Mouse (Mus musculus): Measurements from ENCODE around the gene Entpd6. TPM values are rescaled to one million over a fixed set of nuclear protein-coding genes. Genes with fewer than 3 reads are reported as not detected.
A peak's percentile ranks its signal among the peaks of the same experiment; 100 is the strongest.

The Entpd6 gene
- total RNA-seq (2021), result 10 to 100 TPM; 75.9 to 77.1 TPM
- long read RNA-seq, experiment 1, transcript Entpd6-201 (14 exons, 2,540 nt), result major isoform, 75 of 119 reads
- long read RNA-seq, experiment 1, partial matches to known transcripts, result 15 of 119 reads
- long read RNA-seq, experiment 1, other reads (novel, unspliced or antisense), result 29 of 119 reads
- long read RNA-seq, experiment 2, transcript Entpd6-201 (14 exons, 2,540 nt), result major isoform, 76 of 121 reads
- long read RNA-seq, experiment 2, partial matches to known transcripts, result 6 of 121 reads
- long read RNA-seq, experiment 2, other reads (novel, unspliced or antisense), result 37 of 121 reads

DNA sequence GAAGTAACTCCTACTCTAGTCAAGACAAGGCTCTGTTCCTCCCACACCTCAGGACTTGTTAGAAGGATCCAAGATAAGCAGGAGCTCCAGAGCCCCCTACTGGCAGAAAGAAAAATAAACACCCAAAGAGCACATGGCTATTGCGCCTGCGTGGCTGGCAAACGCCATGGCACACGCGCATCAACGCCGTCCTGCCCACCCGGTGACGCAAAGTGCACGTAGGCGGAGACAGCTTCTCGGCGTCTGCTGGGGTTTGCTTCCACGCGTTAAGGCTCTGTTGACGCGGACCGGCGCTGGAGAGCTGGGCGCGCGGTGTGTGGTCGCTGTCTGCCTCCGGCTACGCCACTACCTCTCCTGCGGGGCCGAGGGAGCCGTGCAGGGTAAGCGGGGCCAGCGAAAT, at the start of gene Entpd6:
Entpd6 (plus strand) TSS at position 189 of the 400 bp plus-strand sequence.
- peak; percentile 96 to 99 for DNase-seq (ENCODE audit: low spot score in 2 of 2)

DNA sequence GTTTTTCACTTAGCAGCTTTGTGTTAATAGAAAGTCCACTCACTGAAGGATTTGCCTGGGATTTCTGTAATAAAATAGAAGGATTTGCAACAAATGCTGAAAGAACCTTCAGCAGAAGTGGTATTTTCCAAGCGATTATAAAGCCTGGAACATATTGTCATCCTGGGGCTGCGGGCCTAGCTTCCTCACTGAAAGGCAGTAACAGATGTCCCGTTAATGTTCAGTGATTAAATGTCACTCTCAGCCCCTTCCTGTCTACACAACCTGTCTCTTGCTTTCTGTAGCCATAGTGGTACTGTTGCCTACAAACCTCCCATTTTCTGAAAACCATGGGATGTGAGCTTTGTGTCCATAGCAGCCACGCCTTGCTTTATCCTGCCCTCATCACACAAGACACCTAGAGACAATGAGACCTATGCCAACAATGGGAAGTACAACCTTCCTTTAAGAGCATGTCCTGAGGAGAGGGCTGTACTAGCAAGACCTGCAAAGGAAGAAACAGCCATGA, 36.6 kb upstream of the Entpd6 start:
- DNase-seq (ENCODE audit: low spot score in 2 of 2), result peak in 1 of 2 experiments; percentile 70

DNA sequence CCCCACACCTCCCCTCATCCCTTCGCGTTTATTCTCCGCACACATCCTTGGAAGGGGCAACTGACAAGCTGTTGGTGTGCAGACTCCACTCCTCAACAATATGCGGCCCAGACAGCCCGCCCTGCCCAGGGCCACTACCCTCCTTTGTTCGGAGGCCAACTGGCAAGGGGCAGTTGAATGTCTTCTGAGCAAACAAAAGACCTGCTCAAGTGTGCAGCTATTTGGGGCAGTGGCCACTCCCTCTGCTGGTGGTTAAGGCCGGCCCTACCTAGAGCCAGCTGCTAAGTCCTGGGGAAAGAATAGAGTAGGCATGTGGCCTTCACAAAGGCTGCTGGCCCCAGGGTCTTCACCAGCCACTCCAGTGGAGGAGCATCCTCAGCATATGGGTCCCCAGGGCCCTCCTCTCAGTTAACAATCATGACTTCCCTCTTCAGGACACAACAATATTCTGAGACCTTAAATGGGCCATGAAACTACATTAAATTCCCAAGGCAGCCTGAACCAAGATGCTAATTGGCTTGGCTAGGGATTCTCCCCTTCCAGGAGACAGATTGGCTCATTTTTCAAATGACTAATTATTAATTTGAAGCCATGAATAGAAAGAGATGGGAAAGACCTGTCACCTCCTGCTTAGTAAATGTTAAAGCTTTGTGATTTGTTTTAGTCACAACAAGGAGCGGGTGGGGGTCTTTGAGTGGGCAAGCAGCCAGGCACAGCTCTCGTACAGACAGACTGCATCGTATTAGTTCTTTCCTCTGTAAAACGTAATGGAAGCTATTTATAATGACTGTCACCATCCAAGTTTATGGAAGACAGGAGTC, 12.9 kb upstream of the Entpd6 start:
- DNase-seq (ENCODE audit: low spot score in 2 of 2), result no peak

DNA sequence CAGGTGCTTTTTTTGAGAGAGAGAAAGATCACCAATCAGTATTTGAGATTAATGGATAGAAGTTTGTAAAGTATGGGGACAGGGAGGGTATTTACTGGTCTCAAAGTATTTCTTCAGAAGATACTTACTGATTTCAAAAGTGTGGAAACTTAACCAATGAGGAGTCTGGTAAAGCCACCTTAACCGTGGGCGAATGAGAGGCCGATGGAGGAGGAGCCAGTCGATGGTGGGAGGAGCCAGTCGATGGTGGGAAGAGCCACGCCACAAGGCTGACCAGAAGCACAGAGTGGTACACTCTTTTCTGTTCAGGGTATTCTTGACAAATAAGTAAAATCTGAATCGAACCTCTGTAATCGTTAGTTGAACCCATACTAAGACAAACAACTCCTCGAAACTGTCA, 11.0 kb upstream of the Entpd6 start:
- no peak for DNase-seq (ENCODE audit: low spot score in 2 of 2)

DNA sequence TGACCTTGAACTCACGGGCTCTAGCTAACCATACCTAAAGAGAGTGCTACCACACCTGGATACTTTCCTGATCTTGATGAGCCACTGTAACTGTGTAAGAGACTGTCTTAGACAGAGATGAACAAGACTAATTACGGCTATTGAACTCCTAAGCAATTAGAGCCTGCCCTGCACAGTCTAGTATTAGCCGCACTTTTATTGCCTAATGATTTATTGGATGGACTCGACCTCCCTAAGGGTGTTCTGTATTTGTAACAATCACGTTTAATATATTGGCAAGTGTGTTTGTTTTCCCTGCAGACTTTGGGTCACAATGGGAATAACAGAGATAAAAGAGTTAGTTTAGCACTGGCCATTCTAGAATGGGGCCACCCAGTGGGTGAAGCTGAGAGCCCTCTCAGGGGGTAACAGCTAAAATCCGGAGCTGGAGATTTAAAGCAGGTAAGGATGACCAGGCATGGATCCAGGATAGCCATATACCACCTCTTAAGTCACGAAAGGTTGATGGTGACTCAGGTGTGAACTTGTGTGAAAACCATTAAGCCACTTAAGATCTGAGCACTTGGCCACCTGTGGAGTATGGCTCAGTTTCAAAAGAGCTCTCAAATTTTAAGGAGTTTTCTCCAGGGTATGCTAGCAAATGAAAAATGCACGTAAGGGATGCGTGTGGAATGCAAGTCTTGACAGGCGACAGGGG, 8.5 kb upstream of the Entpd6 start:
- DNase-seq (ENCODE audit: low spot score in 2 of 2), result no peak

DNA sequence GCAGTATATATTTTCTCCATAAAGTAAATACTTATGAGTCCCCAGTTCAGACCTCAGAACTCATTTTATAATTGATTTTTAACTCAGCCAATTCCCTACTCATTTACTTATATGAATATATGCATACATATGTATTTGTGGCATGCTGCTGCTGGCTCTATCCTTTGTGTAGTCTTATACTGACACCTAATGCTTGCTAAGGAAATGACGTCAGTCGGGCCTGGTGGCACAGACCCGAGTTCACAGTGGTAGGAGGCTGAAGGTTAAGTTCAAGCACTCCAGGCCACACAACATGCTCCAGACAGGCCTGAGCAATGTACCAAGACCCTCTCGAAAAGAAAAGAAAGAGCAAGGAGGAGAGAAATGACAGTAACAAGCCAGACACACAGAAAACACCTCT, 7.4 kb upstream of the Entpd6 start:
- DNase-seq (ENCODE audit: low spot score in 2 of 2), result no peak

DNA sequence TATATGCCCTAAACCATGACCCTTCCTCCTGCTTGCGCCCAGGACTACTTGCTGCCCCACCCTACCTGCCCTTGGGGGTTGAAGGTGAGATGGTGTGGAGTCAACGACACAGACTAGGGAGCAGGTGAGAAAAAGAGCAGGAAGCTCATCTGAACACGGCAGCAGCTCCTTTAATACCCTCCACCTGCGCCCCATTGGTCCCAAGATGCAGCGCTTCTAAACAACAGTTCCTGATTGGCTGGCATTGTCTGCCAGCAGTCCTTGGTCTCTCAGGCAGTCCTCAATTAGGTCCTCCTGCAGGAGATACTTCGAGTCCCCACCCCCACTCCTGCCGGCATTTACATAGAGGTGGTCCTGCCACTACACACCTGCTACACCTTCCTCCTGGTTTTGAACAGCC, 3.8 kb upstream of the Entpd6 start:
- DNase-seq (ENCODE audit: low spot score in 2 of 2), result no peak

DNA sequence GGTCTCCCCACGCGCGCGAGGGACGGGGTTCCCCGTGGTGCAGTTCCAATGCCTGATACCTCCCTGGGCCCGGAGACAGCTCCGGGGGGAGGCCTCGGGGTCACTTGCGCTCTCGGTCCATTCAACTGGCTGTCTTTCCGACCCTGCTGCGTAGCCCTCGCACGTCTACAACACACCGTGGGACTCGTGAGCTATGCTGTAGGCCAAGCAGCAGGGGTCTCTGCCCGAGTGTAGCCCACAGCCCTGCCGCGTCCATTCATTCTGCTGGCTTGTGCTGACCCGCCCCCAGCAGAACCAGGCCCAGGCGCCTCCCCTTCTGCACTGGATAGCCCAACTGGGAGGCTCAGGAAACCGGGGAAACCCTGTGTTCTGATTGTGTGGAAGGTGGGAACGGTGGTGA, 441 bp downstream of the Entpd6 start:
- DNase-seq (ENCODE audit: low spot score in 2 of 2), result no peak

DNA sequence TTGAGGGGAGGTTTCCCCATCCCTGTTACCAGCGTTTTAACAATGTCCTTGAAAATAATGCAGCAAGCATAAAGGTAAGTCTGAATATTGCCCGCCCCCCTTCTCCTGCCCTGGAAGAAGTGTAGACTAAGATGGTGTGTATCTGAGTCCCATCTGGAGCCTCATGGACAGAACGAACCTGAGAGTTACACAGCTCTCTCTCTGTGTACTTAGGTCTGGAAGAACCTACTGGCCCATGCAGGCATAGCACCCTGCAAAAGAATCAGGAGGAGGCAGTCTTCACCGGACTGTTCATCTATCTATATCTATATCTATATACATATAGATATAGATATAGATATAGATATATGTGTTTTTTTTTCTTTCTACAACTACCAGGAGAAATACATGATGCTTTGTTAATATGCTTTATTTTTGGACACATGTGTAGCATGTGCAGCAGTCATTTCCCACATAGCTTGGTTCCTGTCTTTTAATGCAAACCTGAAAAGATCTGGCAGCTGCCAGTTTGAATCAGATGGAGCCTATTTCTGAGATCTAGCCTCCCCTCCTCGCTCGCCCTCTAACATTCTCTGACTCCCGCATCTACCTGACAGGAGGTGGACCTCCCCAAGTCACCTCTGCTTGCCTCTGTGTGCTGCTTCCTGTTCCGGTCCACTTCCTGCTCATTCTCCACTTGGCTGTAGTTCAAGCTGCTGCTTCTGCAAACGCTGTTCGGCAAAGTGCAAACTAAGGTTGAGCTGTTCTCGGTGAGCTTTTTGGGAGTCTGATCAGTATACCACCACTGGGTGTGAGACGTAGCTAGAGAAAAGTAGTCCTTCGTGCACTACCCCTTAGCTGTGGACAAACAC, 1.5 kb downstream of the Entpd6 start:
- DNase-seq (ENCODE audit: low spot score in 2 of 2), result no peak

DNA sequence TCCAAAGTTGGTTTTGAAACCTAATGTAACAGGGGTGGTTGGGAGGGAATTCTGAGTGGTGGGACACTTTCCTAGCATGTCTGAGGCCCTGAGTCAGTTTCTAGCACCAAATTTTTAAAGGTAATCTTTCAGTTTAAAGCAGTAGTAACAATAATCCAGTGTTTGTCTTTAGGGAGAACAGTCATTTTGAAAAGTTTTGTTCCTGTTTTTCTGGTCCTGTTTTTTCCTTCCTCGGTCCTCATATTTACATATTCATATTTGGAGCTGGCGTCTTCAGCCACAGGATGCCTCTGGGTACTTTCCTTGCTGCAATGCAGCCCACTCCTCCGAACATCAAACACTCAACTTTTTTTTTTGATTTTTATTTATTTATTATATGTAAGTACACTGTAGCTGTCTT, 6.2 kb downstream of the Entpd6 start:
- no peak for DNase-seq (ENCODE audit: low spot score in 2 of 2)

DNA sequence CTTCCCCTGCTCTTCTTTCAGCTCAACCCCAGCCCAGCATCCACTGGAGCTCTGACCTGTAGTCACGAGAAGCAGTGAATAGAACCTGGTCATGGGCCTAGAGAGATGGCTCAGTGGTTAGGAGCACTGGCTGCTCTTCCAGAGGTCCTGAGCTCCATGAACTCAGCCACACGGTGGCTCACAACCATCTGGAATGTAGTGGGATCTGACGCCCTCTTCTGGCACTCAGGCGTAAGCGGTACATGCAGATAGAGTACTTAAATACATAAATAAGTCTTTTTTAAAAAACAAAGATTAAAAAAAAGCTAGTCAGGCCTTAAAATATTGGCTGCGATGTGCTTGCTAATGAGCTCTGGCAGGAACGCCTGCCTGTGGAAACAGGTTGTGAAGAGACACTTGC, 12.6 kb downstream of the Entpd6 start:
- DNase-seq (ENCODE audit: low spot score in 2 of 2), result no peak

DNA sequence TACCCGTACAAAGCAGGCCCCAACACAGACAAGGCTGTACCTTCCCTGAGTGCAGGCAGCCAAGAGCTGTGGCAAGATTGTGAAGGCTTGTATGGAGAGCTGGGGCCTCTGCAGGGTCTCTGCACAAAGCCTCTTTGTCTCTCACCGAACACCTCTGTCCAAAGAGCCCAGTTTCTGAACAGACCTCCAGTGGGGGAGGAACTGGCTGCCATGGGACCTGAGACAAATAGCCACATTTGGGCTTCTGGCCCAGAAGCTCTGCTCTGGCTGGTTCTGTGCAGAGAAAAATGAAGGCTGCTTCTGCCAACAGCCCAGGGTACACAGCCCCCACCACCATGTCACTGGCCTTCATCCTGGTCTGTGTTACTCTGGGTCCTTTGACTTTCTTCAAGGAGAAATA, 16.8 kb downstream of the Entpd6 start:
- DNase-seq (ENCODE audit: low spot score in 2 of 2), result peak; percentile 49 to 79

DNA sequence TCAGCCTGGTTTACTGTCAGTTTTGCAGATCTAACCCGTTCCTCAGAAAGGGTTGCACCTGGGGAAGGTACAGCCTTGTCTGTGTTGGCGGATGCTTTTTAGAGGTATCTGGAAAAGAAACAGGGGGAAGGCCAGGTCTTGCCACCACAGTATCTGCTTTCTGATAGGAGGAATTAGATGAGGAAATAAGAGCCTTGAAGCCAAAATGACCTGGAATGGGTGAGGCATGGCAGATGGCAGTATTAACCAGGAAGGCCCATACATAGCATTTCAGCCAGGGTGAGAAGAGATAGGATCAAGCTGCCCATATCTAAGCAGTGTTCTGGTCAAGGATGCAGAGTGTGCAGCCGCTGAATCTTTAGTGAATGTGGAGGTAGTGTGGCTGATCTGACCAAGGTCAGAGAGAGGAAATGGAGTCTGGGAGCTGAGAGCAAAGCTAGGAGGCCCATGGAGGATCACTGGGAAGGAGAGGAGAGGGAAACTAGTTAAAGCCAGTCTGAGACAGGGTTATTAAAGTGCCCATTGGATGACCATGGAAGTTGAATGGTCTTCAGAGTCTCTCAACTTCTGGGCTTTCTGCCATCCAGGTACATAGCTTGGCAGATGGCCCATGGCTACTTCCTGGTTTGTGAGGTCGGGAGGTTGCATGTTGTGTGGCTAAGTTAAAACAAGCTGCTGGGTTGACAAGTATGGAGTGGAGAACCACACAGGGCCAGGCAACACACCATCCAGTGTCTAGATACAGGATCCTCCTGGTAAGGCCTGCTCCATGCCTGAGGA, 17.4 kb downstream of the Entpd6 start:
- no peak for DNase-seq (ENCODE audit: low spot score in 2 of 2)

DNA sequence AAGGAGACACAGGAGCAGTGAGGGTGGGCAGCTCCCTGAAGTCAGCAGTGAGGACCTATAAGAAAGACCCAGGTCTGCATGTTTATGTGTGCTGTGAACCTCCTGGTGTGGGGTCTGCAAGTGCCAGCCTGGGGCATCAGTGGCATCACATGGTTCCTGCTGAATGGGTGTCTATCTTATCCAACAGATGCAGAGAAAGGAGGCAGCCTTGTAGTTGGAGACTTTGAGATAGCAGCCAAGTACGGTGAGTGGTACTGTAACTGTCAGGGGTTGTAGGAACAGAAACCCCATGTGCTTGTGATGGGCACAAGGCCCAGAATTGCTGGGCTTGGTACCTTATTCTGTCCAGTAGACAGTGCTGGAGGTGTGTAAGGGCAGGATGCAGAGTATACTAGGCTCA, 19.8 kb downstream of the Entpd6 start:
- no peak for DNase-seq (ENCODE audit: low spot score in 2 of 2)

DNA sequence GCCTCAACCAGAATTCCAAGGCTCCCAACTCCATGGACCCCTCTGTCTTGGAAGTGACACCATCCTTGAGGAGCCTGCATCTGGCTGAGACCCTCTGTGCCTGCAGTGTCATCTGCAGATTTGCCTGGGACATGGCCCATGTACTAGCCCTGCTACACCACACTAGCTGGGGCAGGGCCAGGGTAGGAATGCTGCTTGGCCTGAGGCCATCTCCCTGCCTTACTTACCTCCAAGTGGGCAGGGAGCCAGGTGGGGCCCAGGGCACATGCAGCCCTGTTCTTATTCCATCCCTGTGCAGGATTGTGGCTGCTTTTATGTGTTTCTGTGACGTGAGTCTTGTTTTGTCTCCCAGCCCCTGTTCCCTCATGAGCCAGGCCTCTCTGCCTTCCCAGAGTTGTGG, 21.9 kb downstream of the Entpd6 start:
- DNase-seq (ENCODE audit: low spot score in 2 of 2), result no peak

DNA sequence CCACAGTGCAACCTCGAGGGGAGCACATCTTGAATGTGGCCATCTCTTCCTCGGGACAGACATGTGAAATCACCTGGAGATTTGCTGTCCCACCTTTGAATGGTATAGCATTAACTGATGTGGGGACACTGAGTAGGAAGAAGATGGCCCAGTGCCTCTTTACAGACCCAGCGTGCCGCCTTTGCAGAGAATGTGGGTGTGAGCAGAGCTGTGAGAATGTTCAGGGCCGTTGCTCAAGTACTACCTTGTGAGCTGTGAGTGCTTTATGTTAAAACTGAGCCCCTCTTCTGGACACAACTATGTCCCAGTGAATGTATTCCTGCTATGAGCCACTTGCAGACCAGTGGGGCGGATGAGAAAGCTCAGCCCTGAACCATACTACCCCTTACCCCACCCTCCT, 22.3 kb downstream of the Entpd6 start:
- DNase-seq (ENCODE audit: low spot score in 2 of 2), result no peak

DNA sequence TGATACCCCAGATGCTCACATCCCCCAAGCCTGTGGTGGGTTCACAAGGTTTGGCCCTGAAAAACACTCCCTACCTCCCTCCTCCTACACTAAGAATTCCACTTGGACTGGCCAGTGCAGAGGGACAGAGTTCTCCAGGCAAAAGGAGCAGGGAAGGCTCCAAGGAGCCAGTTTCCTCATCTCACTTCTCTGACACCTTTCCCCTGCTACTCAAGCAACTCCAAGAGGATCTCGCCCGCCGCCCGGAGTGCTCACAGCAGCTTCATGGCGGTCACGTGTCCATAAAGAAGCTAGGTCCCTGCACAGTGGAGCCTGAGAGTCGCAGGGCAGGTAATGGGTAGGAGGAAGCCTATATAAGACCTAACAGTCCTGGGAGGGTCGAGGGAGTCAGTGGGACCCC, 23.2 kb downstream of the Entpd6 start:
- DNase-seq (ENCODE audit: low spot score in 2 of 2), result no peak

DNA sequence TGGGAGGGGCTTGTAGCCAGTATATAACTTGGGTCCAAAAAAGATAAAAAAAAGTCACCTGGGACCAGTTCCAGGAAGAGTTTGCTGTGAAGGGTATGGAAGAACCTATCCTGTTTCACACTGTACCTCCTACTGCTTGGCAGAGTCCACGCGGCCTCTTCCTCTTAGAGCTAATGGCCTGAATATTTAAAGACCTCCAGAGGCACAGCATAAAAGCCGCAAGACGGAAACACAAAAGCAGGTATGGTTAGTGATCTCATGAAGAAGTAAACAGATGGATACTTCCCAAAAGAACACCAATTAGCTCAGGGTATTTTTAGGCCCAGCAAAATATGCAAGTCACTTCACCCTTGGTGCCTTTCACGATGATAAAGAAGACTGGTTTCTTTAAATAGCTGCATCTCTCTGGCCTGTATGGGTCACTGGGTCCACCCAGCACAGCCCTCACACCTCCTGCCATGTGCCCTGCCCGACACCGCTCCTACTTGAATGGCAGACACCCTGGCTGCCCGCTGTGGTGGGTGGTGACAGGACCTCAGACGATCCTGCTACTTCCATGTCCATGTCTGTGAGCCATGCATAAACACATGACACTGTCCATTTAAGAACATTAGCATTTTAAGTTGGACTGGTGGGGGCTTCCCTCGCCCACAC, 23.8 kb downstream of the Entpd6 start:
- no peak for DNase-seq (ENCODE audit: low spot score in 2 of 2)

DNA sequence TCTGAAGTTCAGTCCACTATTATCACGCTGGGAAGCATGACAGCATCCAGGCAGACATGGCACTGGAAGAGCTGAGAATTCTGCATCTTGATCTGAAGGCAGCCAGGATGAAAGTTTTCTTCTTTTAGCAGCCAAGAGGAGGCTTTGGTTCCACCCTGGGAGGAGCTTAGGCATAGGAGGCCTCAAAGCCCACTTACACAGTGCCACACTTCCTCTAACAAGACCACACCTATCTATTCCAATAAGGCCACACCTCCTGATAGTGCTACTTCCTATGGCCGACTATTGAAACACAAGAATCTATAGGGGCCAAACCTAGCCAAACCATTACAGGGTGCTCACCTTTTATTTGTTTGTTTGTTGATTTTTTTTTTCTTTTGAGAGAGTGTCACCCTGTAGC, 34.0 kb downstream of the Entpd6 start:
- DNase-seq (ENCODE audit: low spot score in 2 of 2), result no peak

Data from layer of hippocampus, postnatal 14 days (tissue).